Mouse (Mus musculus) heart, embryonic 10.5 days (tissue): Measurements from ENCODE around the gene Brf1. TPM values are rescaled to one million over a fixed set of nuclear protein-coding genes. Genes with fewer than 3 reads are reported as not detected.

Source experiments
- DNase-seq: peaks from one replicate; pipeline ENCODE4 v3.0.0-alpha.2; 2017; ENCODE audit warnings: low spot score
- H3K27ac ChIP-seq: fragments of 300-500 bp; sonication (generic); 2 replicates; pipeline ENCODE4 v1.5.1; 2016; ENCODE audit warnings: mild to moderate bottlenecking
- H3K27me3 ChIP-seq: fragments of 300-500 bp; sonication (generic); 2 replicates; pipeline ENCODE4 v1.6.1; 2016; ENCODE audit warnings: mild to moderate bottlenecking; ENCODE audit not compliant: poor library complexity, insufficient read depth, severe bottlenecking
- H3K36me3 ChIP-seq: fragments of 300-500 bp; sonication (generic); 2 replicates; pipeline ENCODE4 v1.6.1; 2016; ENCODE audit warnings: mild to moderate bottlenecking, moderate library complexity
- H3K4me1 ChIP-seq: fragments of 300-500 bp; sonication (generic); 2 replicates; pipeline ENCODE4 v1.6.1; 2016; ENCODE audit warnings: mild to moderate bottlenecking
- H3K4me3 ChIP-seq: fragments of 300-500 bp; sonication (generic); 2 replicates; pipeline ENCODE4 v1.5.1; 2016; ENCODE audit warnings: mild to moderate bottlenecking, moderate library complexity
- H3K9me3 ChIP-seq: fragments of 300-500 bp; sonication (generic); 2 replicates; pipeline ENCODE4 v1.6.1; 2016; ENCODE audit warnings: mild to moderate bottlenecking, moderate library complexity
- WGBS: fragments of 180-500 bp; shearing (Covaris S2); methylation state at CpG from one replicate; pipeline ENCODE4 v1.1.7; 2016; 5-methylcytosine and 5-hydroxymethylcytosine counted together
- polyA plus RNA-seq: library from polyadenylated mRNA; unstranded; fragments of >200 nt; fragmentation: Nextera tagmentation; extraction: Ambion mirVana; gene quantifications from 2 replicates; pipeline ENCODE4 v1.2.1, GENCODE M21; 2016

Gene Brf1
- polyA plus RNA-seq, 1 experiment from 2014 or later = 41.5 TPM

- Histone ChIP-seq H3K9me3 (no peaks in the 10 kb centered on the region), H3K27me3 (no peaks in the 10 kb centered on the region), H3K27ac (no peak overlapping the region), H3K36me3 (peaks cover 45% of the 10 kb centered on the region), H3K4me3 (no peak overlapping the region), H3K4me1 (peaks cover 8% of the 10 kb centered on the region; the same call in 1 of the 2 replicates)
- WGBS = 76% methylated on average over 2 of the region's 2 CpGs
- DNase-seq = no peak
Observed at GRCm38 (mm10) chr12:112991444-112991843, 9.1 kb downstream of the Brf1 start.

- no peak overlapping the region for H3K27ac ChIP-seq
- no peaks in the 10 kb centered on the region for H3K27me3 ChIP-seq
- peaks cover 8% of the 10 kb centered on the region; the same call in 1 of the 2 replicates for H3K4me1 ChIP-seq
- H3K4me3 ChIP-seq = no peak overlapping the region
- H3K36me3 ChIP-seq = peaks cover 50% of the 10 kb centered on the region
- H3K9me3 ChIP-seq = no peaks in the 10 kb centered on the region
- 89% methylated on average over 5 of the region's 5 CpGs for WGBS
- no peak for DNase-seq
Observed at GRCm38 (mm10) chr12:112990706-112991405, 9.6 kb downstream of the Brf1 start.

- H3K27me3 ChIP-seq = no peaks in the 10 kb centered on the region
- H3K4me1 ChIP-seq = peaks cover 4% of the 10 kb centered on the region; the same call in 1 of the 2 replicates
- H3K9me3 ChIP-seq = no peaks in the 10 kb centered on the region
- no peak for DNase-seq
- H3K4me3 ChIP-seq = no peak overlapping the region
- H3K36me3 ChIP-seq = peaks cover 63% of the 10 kb centered on the region
- no peak overlapping the region for H3K27ac ChIP-seq
- WGBS = 68% methylated on average over 6 of the region's 6 CpGs
Observed at GRCm38 (mm10) chr12:112987877-112988276, 12.6 kb downstream of the Brf1 start.

GRCm38 (mm10) chr12:112985346-112985745 is 15.2 kb downstream of the Brf1 start:
- Histone ChIP-seq H3K4me3 (no peak overlapping the region), H3K27ac (no peak overlapping the region), H3K9me3 (no peaks in the 10 kb centered on the region), H3K27me3 (no peaks in the 10 kb centered on the region), H3K4me1 (peaks cover 4% of the 10 kb centered on the region; the same call in 1 of the 2 replicates), H3K36me3 (peaks cover 69% of the 10 kb centered on the region)
- no peak for DNase-seq
- 89% methylated on average over 6 of the region's 6 CpGs for WGBS

GRCm38 (mm10) chr12:112982031-112982430 is 18.5 kb downstream of the Brf1 start:
- Histone ChIP-seq H3K9me3 (no peaks in the 10 kb centered on the region), H3K27me3 (no peaks in the 10 kb centered on the region), H3K4me1 (peaks cover 14% of the 10 kb centered on the region), H3K27ac (no peak overlapping the region), H3K4me3 (no peak overlapping the region), H3K36me3 (peaks cover 91% of the 10 kb centered on the region)
- 84% methylated on average over 2 of the region's 2 CpGs for WGBS
- no peak for DNase-seq

GRCm38 (mm10) chr12:112977156-112977555 is 23.3 kb downstream of the Brf1 start:
- WGBS = 44% methylated on average over 12 of the region's 12 CpGs
- Histone ChIP-seq H3K4me1 (peaks cover 26% of the 10 kb centered on the region), H3K4me3 (peak overlapping the region; percentile 79), H3K27me3 (no peaks in the 10 kb centered on the region), H3K9me3 (no peaks in the 10 kb centered on the region), H3K27ac (peak overlapping the region; percentile 94), H3K36me3 (peaks cover 76% of the 10 kb centered on the region)
- DNase-seq = no peak

- Histone ChIP-seq H3K27me3 (no peaks in the 10 kb centered on the region), H3K9me3 (no peaks in the 10 kb centered on the region), H3K27ac (peak within 1 kb of the TSS; percentile 94), H3K36me3 (peaks cover 76% of the 10 kb centered on the region), H3K4me3 (peak within 1 kb of the TSS; percentile 79), H3K4me1 (peaks cover 26% of the 10 kb centered on the region)
- under 1% methylated on average over 80 of the region's 80 CpGs for WGBS
- peak; percentile 93 for DNase-seq
Observed at GRCm38 (mm10) chr12:112976371-112977073, 24.0 kb downstream of the Brf1 start, which contains the start of gene Btbd6. Gene Btbd6 (plus strand): TSS chr12:112976482.

- H3K36me3 ChIP-seq = peaks cover 75% of the 10 kb centered on the region
- DNase-seq = no peak
- 91% methylated on average over 9 of the region's 9 CpGs for WGBS
Observed at GRCm38 (mm10) chr12:112974736-112975135, 25.8 kb downstream of the Brf1 start.

GRCm38 (mm10) chr12:112969616-112970015 is 30.9 kb downstream of the Brf1 start:
- H3K27ac ChIP-seq = no peak overlapping the region
- WGBS = 71% methylated on average over 6 of the region's 6 CpGs
- no peak overlapping the region for H3K4me3 ChIP-seq
- no peaks in the 10 kb centered on the region for H3K4me1 ChIP-seq
- no peaks in the 10 kb centered on the region for H3K9me3 ChIP-seq
- DNase-seq = no peak
- H3K27me3 ChIP-seq = no peaks in the 10 kb centered on the region
- peaks cover 98% of the 10 kb centered on the region for H3K36me3 ChIP-seq

More at GRCm38 (mm10) chr12:112974736-112975135, 25.8 kb downstream of the Brf1 start:
- Histone ChIP-seq H3K9me3 (no peaks in the 10 kb centered on the region), H3K27ac (no peak overlapping the region), H3K4me3 (no peak overlapping the region), H3K4me1 (peaks cover 26% of the 10 kb centered on the region), H3K27me3 (no peaks in the 10 kb centered on the region)

- no peaks in the 10 kb centered on the region for H3K4me1 ChIP-seq
- no peaks in the 10 kb centered on the region for H3K9me3 ChIP-seq
- no peak for DNase-seq
- no peak overlapping the region for H3K27ac ChIP-seq
- no peak overlapping the region for H3K4me3 ChIP-seq
- no peaks in the 10 kb centered on the region for H3K27me3 ChIP-seq
- H3K36me3 ChIP-seq = peaks cover 98% of the 10 kb centered on the region
- 71% methylated on average over 8 of the region's 8 CpGs for WGBS
Observed at GRCm38 (mm10) chr12:112968943-112969342, 31.6 kb downstream of the Brf1 start.

- H3K27me3 ChIP-seq = no peaks in the 10 kb centered on the region
- peaks cover 99% of the 10 kb centered on the region for H3K36me3 ChIP-seq
- H3K4me1 ChIP-seq = no peaks in the 10 kb centered on the region
- 91% methylated on average over 13 of the region's 13 CpGs for WGBS
- DNase-seq = no peak
- no peak overlapping the region for H3K4me3 ChIP-seq
- H3K9me3 ChIP-seq = no peaks in the 10 kb centered on the region
- H3K27ac ChIP-seq = no peak overlapping the region
Observed at GRCm38 (mm10) chr12:112965783-112966182, 34.7 kb downstream of the Brf1 start.

- DNase-seq = no peak
- H3K27ac ChIP-seq = no peak overlapping the region
- H3K36me3 ChIP-seq = peaks cover 77% of the 10 kb centered on the region
- 77% methylated on average over 5 of the region's 5 CpGs for WGBS
- no peaks in the 10 kb centered on the region for H3K27me3 ChIP-seq
- H3K9me3 ChIP-seq = no peaks in the 10 kb centered on the region
- no peak overlapping the region for H3K4me3 ChIP-seq
- H3K4me1 ChIP-seq = peaks cover 19% of the 10 kb centered on the region
Observed at GRCm38 (mm10) chr12:112961872-112962271, 38.6 kb downstream of the Brf1 start.

- WGBS = 82% methylated on average over 7 of the region's 7 CpGs
- H3K27ac ChIP-seq = no peak overlapping the region
Observed at GRCm38 (mm10) chr12:112961428-112961827, 39.1 kb downstream of the Brf1 start.

More at GRCm38 (mm10) chr12:112961428-112961827, 39.1 kb downstream of the Brf1 start:
- Histone ChIP-seq H3K9me3 (no peaks in the 10 kb centered on the region), H3K4me1 (peaks cover 19% of the 10 kb centered on the region), H3K4me3 (no peak overlapping the region), H3K27me3 (no peaks in the 10 kb centered on the region), H3K36me3 (peaks cover 76% of the 10 kb centered on the region)
- DNase-seq = no peak
